Mouse (Mus musculus) skeletal muscle tissue, adult 2 months (tissue): ENCODE results near the gene Nudt17.
A peak's percentile ranks its signal among the peaks of the same experiment; 100 is the strongest.
"Not testable (repeated sequence)": the region's sequence is repeated elsewhere in the genome, so short reads cannot be mapped to it uniquely, and the experiment has no call there.

ENCODE experiments used
- DNase-seq: peaks from one replicate; pipeline ENCODE4 v3.0.0-alpha.2; 2012; ENCODE audit warnings: low read depth, low spot score

The Nudt17 gene

GRCm38 (mm10) chr3:96704778-96705177 is 3.6 kb downstream of the Nudt17 start:
- no peak for DNase-seq

- DNase-seq = no peak
Observed at GRCm38 (mm10) chr3:96701003-96701402, 7.4 kb downstream of the Nudt17 start.

- DNase-seq = no peak
Observed at GRCm38 (mm10) chr3:96700376-96700775, 8.0 kb downstream of the Nudt17 start.

- no peak for DNase-seq
Observed at GRCm38 (mm10) chr3:96698993-96699690, 9.2 kb downstream of the Nudt17 start.

- peak; percentile 79 for DNase-seq
Observed at GRCm38 (mm10) chr3:96696766-96697732, 11.3 kb downstream of the Nudt17 start.

GRCm38 (mm10) chr3:96696198-96696765 is 12.1 kb downstream of the Nudt17 start, which contains the start of gene Pias3:
Pias3 (plus strand) TSS chr3:96696384.
- DNase-seq = peak; percentile 72

- DNase-seq = no peak
Observed at GRCm38 (mm10) chr3:96693579-96693978, 14.8 kb downstream of the Nudt17 start.

- peak; percentile 43 for DNase-seq
Observed at GRCm38 (mm10) chr3:96692506-96692905, 15.9 kb downstream of the Nudt17 start.

- DNase-seq = no peak
Observed at GRCm38 (mm10) chr3:96690298-96690697, 18.1 kb downstream of the Nudt17 start.

- DNase-seq = no peak
Observed at GRCm38 (mm10) chr3:96688854-96689253, 19.5 kb downstream of the Nudt17 start.

- not testable (repeated sequence) for DNase-seq
Observed at GRCm38 (mm10) chr3:96686057-96686456, 22.3 kb downstream of the Nudt17 start.

- no peak for DNase-seq
Observed at GRCm38 (mm10) chr3:96684822-96685156, 23.6 kb downstream of the Nudt17 start.

GRCm38 (mm10) chr3:96684151-96684821 is 24.1 kb downstream of the Nudt17 start:
- DNase-seq = no peak

- no peak for DNase-seq
Observed at GRCm38 (mm10) chr3:96683496-96683895, 24.9 kb downstream of the Nudt17 start.

GRCm38 (mm10) chr3:96680269-96680956 is 27.9 kb downstream of the Nudt17 start:
- DNase-seq = no peak

- no peak for DNase-seq
Observed at GRCm38 (mm10) chr3:96679159-96679674, 29.1 kb downstream of the Nudt17 start.

GRCm38 (mm10) chr3:96678456-96678855 is 29.9 kb downstream of the Nudt17 start:
- DNase-seq = no peak

GRCm38 (mm10) chr3:96675690-96676089 is 32.7 kb downstream of the Nudt17 start:
- no peak for DNase-seq

GRCm38 (mm10) chr3:96675171-96675570 is 33.2 kb downstream of the Nudt17 start:
- DNase-seq = no peak

GRCm38 (mm10) chr3:96674442-96674841 is 33.9 kb downstream of the Nudt17 start:
- DNase-seq = no peak

GRCm38 (mm10) chr3:96673514-96673913 is 34.8 kb downstream of the Nudt17 start:
- DNase-seq = no peak
